Mouse (Mus musculus): Measurements from ENCODE around the gene Mrpl43. TPM values are rescaled to one million over a fixed set of nuclear protein-coding genes. Genes with fewer than 3 reads are reported as not detected.

The Mrpl43 gene
- total and polyA plus RNA-seq, 3 experiments: 63.5 to 75.1 (median 72.7) TPM

DNA sequence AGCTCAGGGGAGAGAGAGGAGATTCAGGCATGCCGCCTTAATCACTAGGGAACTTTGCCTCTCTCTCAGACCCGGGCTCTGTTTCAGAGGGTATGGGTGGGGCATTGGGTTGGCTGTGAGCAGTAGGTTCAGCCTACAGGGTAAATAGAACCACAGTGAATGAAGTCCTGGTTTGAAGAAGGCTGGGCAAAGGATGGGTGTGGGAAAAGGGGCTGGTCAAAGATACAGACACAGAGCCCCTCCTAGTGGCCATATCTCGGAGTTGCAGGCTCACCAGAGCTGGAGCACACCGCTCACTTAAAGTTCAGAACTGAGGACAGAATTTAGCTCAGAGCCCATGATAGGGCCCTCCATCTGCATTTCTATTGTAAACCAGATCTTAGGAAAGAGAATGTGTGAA lies 25.5 kb upstream of the Mrpl43 start:
- Histone ChIP-seq H3K36me3 (replicated peaks in 1 of 2; ENCODE audit: control insufficient read depth in 1 of 2, insufficient read depth in 1 of 2, low read length in 1 of 2) (peaks cover 0 to 3% of the 10 kb centered on the region in 2 experiments), H3K27ac (ENCODE audit: insufficient read depth, low read depth) (no peak overlapping the region), H3K79me2 (replicated peaks; ENCODE audit: control insufficient read depth, extremely low read depth, insufficient read depth, poor library complexity, severe bottlenecking) (no peaks in the 10 kb centered on the region), H3K27me3 (replicated peaks) (peaks cover 43% of the 10 kb centered on the region), H3K9ac (ENCODE audit: insufficient read depth, low read depth) (no peak overlapping the region), H3K4me1 (ENCODE audit: control insufficient read depth in 1 of 2, insufficient read depth in 2 of 2) (peaks cover 8 to 17% of the 10 kb centered on the region in 2 experiments), H3K4me2 (ENCODE audit: insufficient read depth, low read depth, poor library complexity, severe bottlenecking) (no peak overlapping the region), H3K4me3 (replicated peaks in 1 of 3; ENCODE audit: low read depth in 2 of 3, low read length in 2 of 3, poor library complexity in 1 of 3) (no peak overlapping the region), H3K9me3 (replicated peaks; ENCODE audit: low read length) (no peaks in the 10 kb centered on the region)
- DNase-seq (ENCODE audit: extremely low read depth): peak; percentile 76
- in situ Hi-C loops (cut with MboI; ENCODE audit: low pct_ligation_motif_present, low pct_unique_long_range_greater_than_20kb, low sequenced_read_pairs) (loop anchor here (25.0 kb wide), 1 partner anchor 444 kb away; no protein-coding TSS in a partner anchor), dilution Hi-C loops (cut with MboI; ENCODE audit: extremely low pct_ligation_motif_present, extremely low pct_unique_long_range_greater_than_20kb, low sequenced_read_pairs) (no loop called here)
- no peak for TF ChIP-seq RCOR1 (conservative IDR thresholded peaks at IDR 0.05; ENCODE audit: low read depth, low read length)
- no peak for TF ChIP-seq UBTF (IDR thresholded peaks at IDR 0.05; ENCODE audit: low read depth, low read length)
- TF ChIP-seq TCF12 (IDR thresholded peaks at IDR 0.05; ENCODE audit: low read depth, low read length): 0 out of 2 replicates have a peak, but pooled peaks have one; percentile 14
- TF ChIP-seq JUND (conservative IDR thresholded peaks at IDR 0.05; ENCODE audit: low read depth, low read length): no peak
- peak; percentile 83 to 95 for TF ChIP-seq CTCF (conservative IDR thresholded peaks at IDR 0.05 in 1 of 2, IDR thresholded peaks at IDR 0.05 in 1 of 2; ENCODE audit: low read depth in 2 of 2, low read length in 2 of 2)
- no peak for TF ChIP-seq EP300 (IDR thresholded peaks at IDR 0.05; ENCODE audit: low read length)
- TF ChIP-seq MAZ (IDR thresholded peaks at IDR 0.05; ENCODE audit: low read depth, low read length): 0 out of 2 replicates have a peak, but pooled peaks have one; percentile 56
- TF ChIP-seq ETS1 (conservative IDR thresholded peaks at IDR 0.05; ENCODE audit: low read depth, low read length): no peak
- TF ChIP-seq E2F4 (IDR thresholded peaks at IDR 0.05; ENCODE audit: insufficient replicate concordance, low read depth, low read length): no peak
- peak; percentile 96 for TF ChIP-seq RAD21 (IDR thresholded peaks at IDR 0.05; ENCODE audit: low read depth, low read length)
- TF ChIP-seq CHD2 (IDR thresholded peaks at IDR 0.05; ENCODE audit: low read length): no peak
- TF ChIP-seq ZNF384 (IDR thresholded peaks at IDR 0.05; ENCODE audit: low read depth, low read length): no peak
- no peak for TF ChIP-seq ELF1 (IDR thresholded peaks at IDR 0.05; ENCODE audit: low read depth, low read length)
- no peak; the same call in 1 of the 2 replicates for TF ChIP-seq NELFE (IDR thresholded peaks at IDR 0.05; ENCODE audit: low read depth, low read length)
- 0 out of 2 replicates have a peak, but pooled peaks have one; percentile 20 for TF ChIP-seq MXI1 (IDR thresholded peaks at IDR 0.05; ENCODE audit: low read depth, low read length)
- no peak for TF ChIP-seq CHD1 (IDR thresholded peaks at IDR 0.05; ENCODE audit: low read depth, low read length)
- TF ChIP-seq TBP (conservative IDR thresholded peaks at IDR 0.05; ENCODE audit: low read depth, low read length): no peak
- TF ChIP-seq ZC3H11A (IDR thresholded peaks at IDR 0.05; ENCODE audit: low read depth, low read length): peak; percentile 49
- TF ChIP-seq MAX (IDR thresholded peaks at IDR 0.05; ENCODE audit: low read length): 0 out of 2 replicates have a peak, but pooled peaks have one; percentile 27
- no peak for TF ChIP-seq KAT2A (IDR thresholded peaks at IDR 0.05; ENCODE audit: insufficient replicate concordance, low read length)
- no peak for TF ChIP-seq POLR2A (IDR thresholded peaks at IDR 0.05; ENCODE audit: low read depth, low read length)
- TF ChIP-seq IRF4 (IDR thresholded peaks at IDR 0.05; ENCODE audit: low read depth, low read length): peak; percentile 46; the same call in 1 of the 2 replicates
- no peak for TF ChIP-seq ZKSCAN1 (IDR thresholded peaks at IDR 0.05; ENCODE audit: borderline replicate concordance, low read depth, low read length)
- TF ChIP-seq MEF2A (IDR thresholded peaks at IDR 0.05; ENCODE audit: borderline replicate concordance, low read depth, low read length): no peak
- TF ChIP-seq SIN3A (IDR thresholded peaks at IDR 0.05; ENCODE audit: low read length): no peak; the same call in 1 of the 2 replicates
- no peak for TF ChIP-seq ZMIZ1 (IDR thresholded peaks at IDR 0.05; ENCODE audit: low read depth, low read length)
- TF ChIP-seq MYC (IDR thresholded peaks at IDR 0.05; ENCODE audit: low read depth, low read length): 0 out of 2 replicates have a peak, but pooled peaks have one; percentile 55
- TF ChIP-seq SMC3 (IDR thresholded peaks at IDR 0.05; ENCODE audit: low read depth, low read length): peak; percentile 71
- no peak for TF ChIP-seq NRF1 (IDR thresholded peaks at IDR 0.05; ENCODE audit: low read depth, low read length)
- TF ChIP-seq USF1 (IDR thresholded peaks at IDR 0.05; ENCODE audit: low read depth, low read length): no peak
- no peak for TF ChIP-seq HCFC1 (IDR thresholded peaks at IDR 0.05; ENCODE audit: low read depth, low read length)
- no peak for TF ChIP-seq PAX5 (IDR thresholded peaks at IDR 0.05; ENCODE audit: low read length)
- peak; percentile 35; the same call in 1 of the 2 replicates for TF ChIP-seq BHLHE40 (IDR thresholded peaks at IDR 0.05; ENCODE audit: low read depth, low read length)
- no peak for TF ChIP-seq MAFK (IDR thresholded peaks at IDR 0.05; ENCODE audit: insufficient replicate concordance, low read length)
- TF ChIP-seq GABPA (IDR thresholded peaks at IDR 0.05; ENCODE audit: insufficient replicate concordance, low read depth, low read length): no peak
- TF ChIP-seq JUN (IDR thresholded peaks at IDR 0.05; ENCODE audit: insufficient read depth, low read depth, low read length): no peak
- no peak for TF ChIP-seq POLR2AphosphoS2 (IDR thresholded peaks at IDR 0.05; ENCODE audit: low read depth, low read length)
- no peak for TF ChIP-seq USF2 (conservative IDR thresholded peaks at IDR 0.05; ENCODE audit: low read depth, low read length)

All from CH12.LX (cell line).